Mouse (Mus musculus): Measurements from ENCODE around the gene Cabp1.

GRCm38 (mm10) chr5:115210380-115210779 lies 16.2 kb upstream of the Cabp1 start:
- TF ChIP-seq TAL1 (IDR thresholded peaks at IDR 0.05; ENCODE audit: low read length): no peak
- no peak for TF ChIP-seq GATA1 (IDR thresholded peaks at IDR 0.05; ENCODE audit: low read length)

Measured in erythroblast, embryonic 14.5 days (primary cell).